Mouse (Mus musculus): Measurements from ENCODE around the gene Fuom.

DNA sequence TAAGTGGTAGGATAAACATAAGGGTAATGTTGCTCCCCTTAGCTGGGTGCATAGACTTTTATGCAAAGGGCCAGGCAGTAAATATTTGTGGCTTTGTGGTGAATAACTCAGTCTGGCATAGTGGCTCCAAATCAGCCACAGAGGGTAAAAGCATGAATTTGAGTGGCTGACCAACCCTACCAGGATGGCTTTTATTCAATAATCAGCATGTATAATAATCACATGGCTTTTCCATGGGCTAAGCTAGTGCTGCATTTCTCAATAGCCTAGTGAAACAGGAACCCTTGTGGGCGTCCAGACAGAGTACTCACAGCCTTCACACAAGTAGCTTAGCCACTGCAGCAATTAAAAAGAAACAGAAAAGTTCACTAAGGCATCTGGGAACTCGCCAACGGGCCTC is 9.7 kb upstream of the Fuom start:
- TF ChIP-seq CTCF (IDR thresholded peaks at IDR 0.05; ENCODE audit: control insufficient read depth, insufficient read depth, insufficient replicate concordance, low read depth, low read length) = no peak
- TF ChIP-seq POLR2A (IDR thresholded peaks at IDR 0.05; ENCODE audit: control insufficient read depth, low read depth, low read length) = no peak
